Mouse (Mus musculus) kidney, postnatal 0 days (tissue): ENCODE measurements around the gene Kcnn3. TPM values are rescaled to one million over a fixed set of nuclear protein-coding genes. Genes with fewer than 3 reads are reported as not detected.

Experiments
- ATAC-seq: fragments of 200-750 bp; cut with Nextera tagmentation; replicated peaks from 2 replicates; pipeline ENCODE4 v1.8.0; 2017; ENCODE audit warnings: low read depth, moderate number of reproducible peaks, moderate TSS enrichment, moderate library complexity; ENCODE audit not compliant: low FRiP score
- DNase-seq: peaks from one replicate; pipeline ENCODE4 v3.0.0-alpha.2; 2016; ENCODE audit warnings: low spot score
- H3K27ac ChIP-seq: fragments of 300-500 bp; sonication (generic); 2 replicates; pipeline ENCODE4 v1.5.1; 2014; ENCODE audit warnings: mild to moderate bottlenecking
- H3K27me3 ChIP-seq: fragments of 300-500 bp; sonication (generic); 2 replicates; pipeline ENCODE4 v1.6.1; 2014; ENCODE audit warnings: low read length, mixed read lengths; ENCODE audit not compliant: insufficient read depth
- H3K36me3 ChIP-seq: fragments of 300-500 bp; sonication (generic); 2 replicates; pipeline ENCODE4 v1.6.1; 2014; ENCODE audit warnings: low read length, mixed read lengths; ENCODE audit not compliant: insufficient read depth
- H3K4me1 ChIP-seq: fragments of 300-500 bp; sonication (generic); replicated peaks from 2 replicates; pipeline ENCODE4 v1.6.1; 2014; ENCODE audit warnings: antibody characterized with exemption, low read length, mixed read lengths; ENCODE audit not compliant: insufficient read depth
- H3K4me2 ChIP-seq: fragments of 300-500 bp; sonication (generic); 2 replicates; pipeline ENCODE4 v1.6.1; 2014; ENCODE audit warnings: mild to moderate bottlenecking, low read length, moderate library complexity, mixed read lengths
- H3K4me3 ChIP-seq: fragments of 300-500 bp; sonication (generic); replicated peaks from 2 replicates; pipeline ENCODE4 v1.5.1; 2014; ENCODE audit warnings: low read depth, low read length
- H3K9ac ChIP-seq: fragments of 300-500 bp; sonication (generic); 2 replicates; pipeline ENCODE4 v1.6.1; 2014; ENCODE audit warnings: low read depth, low read length
- H3K9me3 ChIP-seq: fragments of 300-500 bp; sonication (generic); replicated peaks from 2 replicates; pipeline ENCODE4 v1.6.1; 2016; ENCODE audit warnings: low read length, inconsistent platforms, mixed read lengths
- CTCF ChIP-seq: IDR thresholded peaks from 2 replicates; pipeline ENCODE4 v1.5.1; 2016; ENCODE audit warnings: antibody characterized with exemption, low read depth, mild to moderate bottlenecking, moderate library complexity
- WGBS: fragments of 180-500 bp; shearing (Covaris S2); extraction: QIAGEN DNeasy Blood & Tissue Kit; methylation state at CpG from one replicate; pipeline ENCODE4 v1.1.7; 2014; 5-methylcytosine and 5-hydroxymethylcytosine counted together
- polyA plus RNA-seq: library from polyadenylated mRNA; unstranded; fragments of >200 nt; fragmentation: Nextera tagmentation; extraction: Ambion mirVana; gene quantifications from 2 replicates; pipeline ENCODE4 v1.2.1, GENCODE M21; 2015

Kcnn3 gene
- polyA plus RNA-seq, 1 experiment from 2014 or later: 1.6 TPM

DNA sequence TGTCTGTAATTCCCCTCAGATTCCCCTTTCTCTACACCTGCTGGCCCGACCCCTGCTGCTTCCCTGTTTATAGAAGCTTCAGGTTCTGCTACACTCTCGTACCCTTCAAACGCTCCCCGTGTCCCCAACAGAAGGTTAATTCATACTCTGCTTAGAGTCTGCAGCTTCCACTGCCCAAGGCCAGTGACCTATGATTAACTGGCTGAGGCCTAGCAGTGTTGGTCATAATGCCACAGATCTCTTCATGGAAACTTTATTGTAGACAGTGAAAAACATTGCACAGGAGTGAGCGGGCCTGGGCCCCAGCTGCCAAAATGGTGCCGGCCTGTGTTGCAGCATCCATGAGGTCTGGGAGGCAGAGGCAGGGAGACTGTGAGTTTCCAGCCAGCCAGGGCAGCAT is 104.0 kb downstream of the Kcnn3 start:
- Histone ChIP-seq H3K4me3 (no peak overlapping the region), H3K9me3 (no peaks in the 10 kb centered on the region), H3K4me2 (no peak overlapping the region), H3K9ac (no peak overlapping the region), H3K27ac (no peak overlapping the region), H3K36me3 (no peaks in the 10 kb centered on the region), H3K27me3 (no peaks in the 10 kb centered on the region), H3K4me1 (no peaks in the 10 kb centered on the region)
- 80% methylated on average over 6 of the region's 6 CpGs for WGBS
- no peak for DNase-seq
- TF ChIP-seq CTCF: no peak
- ATAC-seq: no peak

GRCm38 (mm10) chr3:89624814-89625445 is 105.0 kb downstream of the Kcnn3 start:
- Histone ChIP-seq H3K27me3 (no peaks in the 10 kb centered on the region), H3K27ac (no peak overlapping the region), H3K4me2 (no peak overlapping the region), H3K9ac (no peak overlapping the region), H3K36me3 (no peaks in the 10 kb centered on the region), H3K9me3 (no peaks in the 10 kb centered on the region), H3K4me3 (no peak overlapping the region), H3K4me1 (no peaks in the 10 kb centered on the region)
- WGBS: 70% methylated on average over 5 of the region's 5 CpGs
- TF ChIP-seq CTCF: no peak
- ATAC-seq: no peak
- no peak for DNase-seq

GRCm38 (mm10) chr3:89626556-89626955 is 106.6 kb downstream of the Kcnn3 start:
- 43% methylated on average over 4 of the region's 4 CpGs for WGBS
- Histone ChIP-seq H3K9ac (no peak overlapping the region), H3K9me3 (no peaks in the 10 kb centered on the region), H3K4me3 (no peak overlapping the region), H3K27me3 (no peaks in the 10 kb centered on the region), H3K4me1 (no peaks in the 10 kb centered on the region), H3K27ac (no peak overlapping the region), H3K4me2 (no peak overlapping the region), H3K36me3 (no peaks in the 10 kb centered on the region)
- TF ChIP-seq CTCF: no peak
- ATAC-seq: no peak
- DNase-seq: no peak

GRCm38 (mm10) chr3:89629811-89630210 is 109.8 kb downstream of the Kcnn3 start:
- no peak for TF ChIP-seq CTCF
- DNase-seq (peak; percentile 80), ATAC-seq (no peak)
- 68% methylated on average over 3 of the region's 3 CpGs for WGBS
- peak overlapping the region; percentile 44 for H3K27ac ChIP-seq
- no peak overlapping the region for H3K4me2 ChIP-seq
- H3K36me3 ChIP-seq: no peaks in the 10 kb centered on the region
- no peak overlapping the region for H3K4me3 ChIP-seq
- H3K9me3 ChIP-seq: no peaks in the 10 kb centered on the region
- H3K4me1 ChIP-seq: no peaks in the 10 kb centered on the region
- H3K9ac ChIP-seq: no peak overlapping the region
- H3K27me3 ChIP-seq: no peaks in the 10 kb centered on the region

- Histone ChIP-seq H3K27ac (no peak overlapping the region), H3K9ac (no peak overlapping the region), H3K36me3 (no peaks in the 10 kb centered on the region), H3K9me3 (no peaks in the 10 kb centered on the region), H3K4me3 (no peak overlapping the region), H3K4me1 (no peaks in the 10 kb centered on the region), H3K4me2 (no peak overlapping the region), H3K27me3 (no peaks in the 10 kb centered on the region)
- no peak for ATAC-seq
- no peak; the same call in 1 of the 2 replicates for TF ChIP-seq CTCF
- 40% methylated on average over 5 of the region's 5 CpGs for WGBS
- DNase-seq: peak; percentile 71
Measured at GRCm38 (mm10) chr3:89631750-89632149, 111.8 kb downstream of the Kcnn3 start.

GRCm38 (mm10) chr3:89633531-89633930 is 113.6 kb downstream of the Kcnn3 start:
- H3K9me3 ChIP-seq: no peaks in the 10 kb centered on the region
- H3K4me2 ChIP-seq: no peak overlapping the region
- WGBS: 82% methylated on average over 6 of the region's 6 CpGs
- TF ChIP-seq CTCF: no peak
- DNase-seq (no peak), ATAC-seq (no peak)
- H3K36me3 ChIP-seq: no peaks in the 10 kb centered on the region
- no peak overlapping the region for H3K4me3 ChIP-seq
- H3K9ac ChIP-seq: no peak overlapping the region
- no peaks in the 10 kb centered on the region for H3K27me3 ChIP-seq
- no peaks in the 10 kb centered on the region for H3K4me1 ChIP-seq
- H3K27ac ChIP-seq: no peak overlapping the region

DNA sequence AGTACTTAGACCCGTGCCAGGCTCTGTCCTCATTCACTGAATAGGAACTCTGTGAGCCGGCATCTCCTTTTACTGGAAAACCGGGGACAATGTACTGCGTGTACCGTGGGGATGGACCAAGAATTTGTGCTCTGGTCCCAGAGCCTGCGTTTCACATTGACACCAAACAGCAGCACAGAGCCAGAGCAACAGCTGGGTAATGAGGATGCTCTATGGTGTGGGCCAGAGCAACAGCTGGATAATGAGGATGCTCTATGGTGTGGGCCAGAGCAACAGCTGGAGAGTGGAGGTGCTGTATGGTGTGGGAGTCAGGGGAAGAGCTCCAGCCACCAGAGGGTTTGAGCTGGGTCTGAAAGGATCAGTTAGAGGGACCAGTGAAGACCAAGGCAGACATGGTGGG is 114.0 kb downstream of the Kcnn3 start:
- DNase-seq (no peak), ATAC-seq (no peak)
- Histone ChIP-seq H3K4me1 (no peaks in the 10 kb centered on the region), H3K36me3 (no peaks in the 10 kb centered on the region), H3K4me3 (no peak overlapping the region), H3K27me3 (no peaks in the 10 kb centered on the region), H3K9ac (no peak overlapping the region), H3K9me3 (no peaks in the 10 kb centered on the region), H3K27ac (no peak overlapping the region), H3K4me2 (no peak overlapping the region)
- WGBS: 87% methylated on average over 6 of the region's 6 CpGs
- TF ChIP-seq CTCF: no peak
